Mouse (Mus musculus) megakaryocyte, adult 5-6 weeks (primary cell): ENCODE measurements around the gene Gm28038. TPM values are rescaled to one million over a fixed set of nuclear protein-coding genes. Genes with fewer than 3 reads are reported as not detected.
A peak's percentile ranks its signal among the peaks of the same experiment; 100 is the strongest.

ENCODE experiments used
- ATAC-seq: 2 replicates; pipeline ENCODE4 v1.8.0; 2016; ENCODE audit warnings: mild to moderate bottlenecking, inconsistent platforms; ENCODE audit not compliant: poor library complexity, severe bottlenecking
- total RNA-seq, 2 experiments: library from RNA; stranded (forward) in 1 of 2; stranded (reverse) in 1 of 2; fragments of 153-499, 151-499 nt in 1 of 2; fragments of 221-1000, 200-1000 nt in 1 of 2; gene quantifications; 2 replicates each; pipeline versions ENCODE4 v1.2.3 to v1.2.4; 2015 to 2017

Gene Gm28038
- total RNA-seq (2015) (4.0 TPM in 1 of 2 replicates, not detected in the other), total RNA-seq (2017) (not detected in 2 replicates)

DNA sequence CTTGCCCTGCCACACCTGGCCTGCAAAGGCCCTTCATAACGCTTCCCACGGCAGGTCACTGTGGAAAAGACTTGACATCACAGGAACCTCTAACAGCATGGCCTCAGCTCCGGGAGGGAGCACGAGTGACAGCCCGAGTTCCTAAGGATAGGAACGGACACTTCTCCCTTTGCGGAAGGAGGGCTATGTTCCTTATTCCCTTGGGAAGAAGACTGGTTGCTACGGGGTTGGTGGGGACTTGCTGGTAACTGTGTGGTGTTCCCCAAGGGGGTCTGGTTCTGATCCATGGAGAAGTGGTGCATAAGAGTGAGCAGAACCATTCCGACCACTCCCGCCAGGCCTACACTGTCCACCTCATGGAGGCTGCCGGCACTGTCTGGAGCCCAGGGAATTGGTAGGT, at the start of gene Gm28038:
Gene Gm28038 (plus strand): TSS at position 301 of the 400 bp plus-strand sequence.
- ATAC-seq = no peak

- ATAC-seq = no peak
Observed at GRCm38 (mm10) chr2:30235593-30235992, 45.2 kb upstream of the Gm28038 start.

- ATAC-seq = no peak
Observed at GRCm38 (mm10) chr2:30236426-30237198, 44.2 kb upstream of the Gm28038 start.

DNA sequence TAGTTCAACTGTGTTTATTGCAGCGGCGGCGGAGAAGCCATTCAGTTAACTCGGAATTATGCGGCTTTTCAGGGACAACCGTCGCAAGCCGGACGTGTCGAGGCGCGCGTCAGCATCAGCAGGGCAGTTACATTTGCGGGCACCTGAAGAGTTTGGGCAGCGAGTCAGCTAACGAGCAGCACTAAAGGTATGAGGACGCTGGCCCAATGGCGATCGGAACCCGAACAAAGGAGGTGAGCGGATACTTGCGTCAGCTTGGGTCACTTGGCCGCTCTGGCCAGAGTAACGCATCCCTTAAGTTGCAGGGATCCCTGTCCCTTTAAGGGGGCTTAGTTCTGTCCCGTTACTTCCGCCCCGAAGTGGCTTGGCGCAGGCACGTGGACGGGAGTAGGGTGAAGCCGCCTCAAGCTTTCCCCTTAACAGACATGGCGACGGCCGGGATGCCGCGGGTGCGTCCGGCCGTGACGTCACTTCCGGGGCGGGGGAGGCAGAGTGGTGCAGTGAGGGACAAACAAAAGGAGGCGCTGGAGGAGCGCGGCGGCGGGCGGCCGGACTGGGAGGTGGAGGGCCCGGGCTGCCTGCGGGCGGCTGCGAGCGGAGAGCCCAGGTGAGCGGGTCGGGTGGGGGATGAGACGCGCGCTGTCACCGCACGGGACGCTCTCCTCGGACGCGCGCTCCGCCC, 43.5 kb upstream of the Gm28038 start, which contains the start of gene Lrrc8a:
Gene Lrrc8a (plus strand): TSS at position 517 of the 682 bp plus-strand sequence.
- peak; percentile 94 for ATAC-seq

- ATAC-seq = peak; percentile 17
Observed at GRCm38 (mm10) chr2:30237881-30238280, 43.0 kb upstream of the Gm28038 start.

DNA sequence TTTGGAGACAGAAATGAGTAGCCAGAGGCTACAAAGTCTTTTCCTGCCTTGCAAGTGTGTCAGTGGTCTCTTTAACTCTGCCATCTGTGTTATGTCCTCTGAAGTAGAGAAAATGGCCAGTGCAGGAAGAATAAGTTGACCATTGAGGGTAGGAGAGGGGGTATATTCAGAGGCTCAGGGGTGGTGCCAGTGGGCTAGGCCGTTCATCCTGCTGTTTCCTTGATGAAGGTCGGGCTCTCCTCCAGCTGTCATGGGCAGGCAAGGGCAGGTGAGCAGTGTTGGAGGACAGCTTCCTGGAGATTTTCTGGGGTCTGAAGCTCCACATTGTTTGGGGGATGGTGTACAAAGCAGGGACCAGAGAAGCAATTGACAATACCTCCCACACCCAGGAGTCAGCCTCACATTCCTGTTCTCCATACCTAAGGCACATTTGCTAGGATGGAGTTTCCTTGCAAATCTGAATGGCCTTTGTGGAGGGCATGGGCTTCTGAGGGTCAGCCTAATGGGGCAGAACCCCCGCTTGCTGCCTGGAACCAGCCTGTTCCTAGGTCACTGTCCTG, 41.9 kb upstream of the Gm28038 start:
- no peak for ATAC-seq

GRCm38 (mm10) chr2:30239777-30240176, 41.1 kb upstream of the Gm28038 start:
- no peak for ATAC-seq

DNA sequence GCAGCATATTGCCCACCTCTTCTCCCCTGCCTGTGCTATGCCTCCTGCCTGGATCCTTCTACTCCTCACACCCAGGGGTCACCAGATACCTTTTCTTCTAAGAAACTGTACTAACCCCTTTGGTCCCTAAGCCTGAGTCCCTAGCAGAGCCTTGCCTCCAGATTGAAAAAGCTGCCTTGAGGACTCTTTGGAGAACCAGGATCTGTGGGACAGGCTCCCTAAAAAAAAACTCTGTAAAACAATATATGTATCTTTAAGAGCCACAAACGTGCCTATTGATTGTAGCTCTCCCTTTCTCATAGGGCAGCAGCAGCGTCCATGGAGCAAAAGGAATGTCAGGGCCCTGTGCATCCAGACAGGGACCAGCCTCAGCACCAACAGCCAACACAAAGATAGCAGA, 40.6 kb upstream of the Gm28038 start, which contains the start of gene Gm28035:
Gene Gm28035 (plus strand): TSS at position 301 of the 400 bp plus-strand sequence.
- no peak for ATAC-seq

DNA sequence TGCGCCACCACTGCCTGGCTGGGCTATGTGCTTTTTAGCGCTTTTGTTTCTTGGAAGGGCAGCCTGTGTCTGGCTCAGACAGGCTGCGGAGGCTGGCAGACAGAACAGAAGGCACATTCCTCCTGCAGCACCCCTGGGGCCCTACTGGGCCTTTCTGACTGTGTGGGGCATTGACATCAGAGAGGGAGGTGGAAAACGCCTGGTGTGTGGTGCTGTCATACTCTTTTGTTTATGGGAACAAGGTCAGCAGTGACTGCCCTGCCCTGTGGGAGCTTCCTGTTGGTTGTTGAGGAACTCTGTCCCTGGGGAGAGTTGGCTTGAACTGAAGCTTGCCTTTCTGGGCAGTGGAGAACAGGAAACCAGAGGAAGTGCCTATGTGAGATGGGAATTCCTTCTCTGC, 38.3 kb upstream of the Gm28038 start:
- no peak for ATAC-seq

GRCm38 (mm10) chr2:30243391-30243790, 37.5 kb upstream of the Gm28038 start:
- no peak for ATAC-seq

GRCm38 (mm10) chr2:30244595-30245178, 36.2 kb upstream of the Gm28038 start:
- no peak for ATAC-seq

GRCm38 (mm10) chr2:30247036-30247435, 33.8 kb upstream of the Gm28038 start:
- ATAC-seq = no peak

DNA sequence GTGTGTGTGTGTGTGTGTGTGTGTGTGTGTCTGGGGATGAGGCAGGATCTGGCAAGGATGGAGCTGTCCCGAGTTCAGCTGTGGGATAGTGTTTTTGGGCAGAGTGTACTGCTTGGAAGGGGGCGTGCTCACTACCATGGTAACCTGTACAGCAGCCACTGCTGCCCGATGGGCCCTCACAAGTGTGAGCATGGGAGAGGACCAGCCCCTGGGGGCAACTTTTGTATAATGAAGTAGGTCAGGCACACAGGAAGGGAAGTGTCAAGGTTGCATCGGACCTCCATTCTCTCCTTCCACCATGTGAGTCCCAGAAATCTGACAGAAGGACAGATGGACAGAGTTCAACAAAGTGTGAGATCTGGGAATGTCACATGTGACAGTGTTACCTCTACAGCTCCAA, 33.2 kb upstream of the Gm28038 start:
- ATAC-seq = no peak

DNA sequence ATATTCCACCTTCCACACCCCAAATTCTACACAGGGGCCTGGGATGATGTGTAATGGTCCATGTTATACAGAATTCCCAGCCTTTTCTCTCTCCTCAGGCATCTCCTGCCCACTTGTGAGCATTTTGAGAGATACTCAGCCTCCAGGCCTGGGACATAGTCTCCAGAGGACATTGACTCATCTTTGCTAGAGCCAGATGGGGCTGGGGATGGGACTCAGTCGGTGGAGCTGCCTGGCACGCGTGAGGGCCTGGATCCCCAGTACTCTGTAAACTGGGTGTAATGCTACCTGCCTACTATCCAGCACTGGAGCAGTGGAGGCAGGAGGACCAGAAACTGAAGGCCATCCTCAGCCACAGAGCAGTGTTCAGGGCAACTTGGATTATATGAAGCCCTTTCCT, 31.7 kb upstream of the Gm28038 start:
- no peak for ATAC-seq

DNA sequence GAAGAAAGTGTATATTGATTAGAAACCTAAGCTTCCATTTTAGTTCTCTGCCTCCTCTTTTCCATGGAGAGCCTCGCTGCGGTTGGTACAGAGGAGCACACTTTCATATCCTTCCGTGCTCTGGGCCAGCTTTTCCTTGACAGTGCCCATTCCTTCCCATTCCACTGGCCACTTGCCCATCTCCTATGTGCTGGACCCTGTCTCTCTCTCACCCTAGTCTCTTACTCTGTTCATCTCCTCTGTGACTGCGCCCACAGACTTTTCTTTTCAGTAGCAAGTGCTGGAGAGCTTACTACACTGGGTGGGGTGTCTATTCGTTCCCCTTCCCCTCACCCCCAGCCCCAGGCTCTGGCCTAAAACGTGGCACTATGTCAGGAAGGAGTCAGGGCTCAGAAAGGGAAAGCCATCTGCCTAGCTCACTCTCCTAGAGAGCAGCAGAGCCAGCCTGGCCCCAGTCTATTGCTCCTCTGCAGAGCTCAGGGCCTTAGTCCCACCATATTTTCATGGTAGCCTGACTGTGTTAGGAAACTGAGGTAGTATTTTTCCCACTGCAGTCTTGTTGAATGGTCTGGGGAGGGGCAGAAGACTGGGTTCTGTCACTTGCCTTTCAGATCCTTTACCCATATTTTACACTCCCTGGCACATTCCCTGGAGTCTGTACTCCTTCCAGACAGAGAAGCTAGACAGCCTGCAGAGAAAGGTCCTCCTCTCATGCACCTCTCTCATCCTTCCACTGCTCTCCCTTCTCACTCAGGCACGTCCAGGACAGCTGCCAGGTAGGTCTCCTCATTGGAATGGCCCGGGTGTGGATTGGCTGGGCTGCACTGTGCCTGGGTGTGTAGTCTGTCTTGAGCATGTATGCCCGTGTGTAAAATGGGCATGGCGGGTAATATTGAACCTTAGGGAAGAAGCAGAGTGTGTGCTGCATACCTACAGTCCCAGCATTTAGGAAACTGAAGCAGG, 30.4 kb upstream of the Gm28038 start:
- ATAC-seq = no peak

- ATAC-seq = peak; percentile 95
Observed at GRCm38 (mm10) chr2:30251417-30252104, 29.3 kb upstream of the Gm28038 start.

GRCm38 (mm10) chr2:30252521-30252920, 28.3 kb upstream of the Gm28038 start:
- no peak for ATAC-seq

GRCm38 (mm10) chr2:30253809-30254208, 27.0 kb upstream of the Gm28038 start:
- no peak for ATAC-seq

- ATAC-seq = no peak
Observed at GRCm38 (mm10) chr2:30255631-30256395, 25.0 kb upstream of the Gm28038 start.
